Mouse (Mus musculus): ENCODE measurements at regions not wholly inside any gene's neighbourhood (a gene's known extent, or its start where the extent isn't known, plus 50 kb on each side); places are given as distances from the start of the nearest gene placed in this dataset.

- intact Hi-C loops (cut with DNase I), result no loop called here
- peak; percentile 87 for DNase-seq
These were observed 195.7 kb downstream of the Rgs3 start for GRCm38 (mm10) chr4:62755237-62755900.

DNA sequence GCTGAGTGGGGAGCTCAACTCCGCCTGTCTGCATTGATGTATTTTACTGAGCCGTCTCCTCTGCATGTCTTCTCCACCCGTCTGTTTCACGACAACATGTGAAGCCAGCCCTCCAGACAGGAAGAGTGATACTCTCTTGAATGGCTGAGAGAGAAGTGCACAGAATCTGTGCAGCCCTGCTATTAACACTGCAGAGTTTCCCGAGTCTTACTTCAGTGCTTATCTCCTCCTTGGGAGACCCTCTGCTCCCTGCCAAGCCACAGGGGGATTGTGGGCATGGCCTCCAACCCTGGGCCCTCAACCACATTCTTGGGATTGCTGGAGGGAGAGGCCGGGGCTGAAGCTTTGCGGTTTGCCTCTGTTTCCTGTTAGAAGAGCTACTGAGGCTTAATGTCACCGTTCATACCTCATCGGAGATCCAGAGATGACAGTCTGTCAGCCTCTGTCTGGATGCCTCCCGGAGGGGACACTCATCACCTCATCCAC, 197.1 kb downstream of the Rgs3 start:
- no peak for DNase-seq
- intact Hi-C loops (cut with DNase I), result no loop called here

GRCm38 (mm10) chr4:62760748-62761604, 201.3 kb downstream of the Rgs3 start:
- DNase-seq, result peak; percentile 21
- intact Hi-C loops (cut with DNase I), result loop anchor here (5.0 kb wide), 1 partner anchor 199 kb away; no protein-coding TSS in a partner anchor

GRCm38 (mm10) chr4:62761672-62762071, 202.0 kb downstream of the Rgs3 start:
- intact Hi-C loops (cut with DNase I), result loop anchor here (1.0 to 5.0 kb wide), 2 partner anchors 64 to 199 kb away; no protein-coding TSS in a partner anchor
- DNase-seq, result peak; percentile 90

DNA sequence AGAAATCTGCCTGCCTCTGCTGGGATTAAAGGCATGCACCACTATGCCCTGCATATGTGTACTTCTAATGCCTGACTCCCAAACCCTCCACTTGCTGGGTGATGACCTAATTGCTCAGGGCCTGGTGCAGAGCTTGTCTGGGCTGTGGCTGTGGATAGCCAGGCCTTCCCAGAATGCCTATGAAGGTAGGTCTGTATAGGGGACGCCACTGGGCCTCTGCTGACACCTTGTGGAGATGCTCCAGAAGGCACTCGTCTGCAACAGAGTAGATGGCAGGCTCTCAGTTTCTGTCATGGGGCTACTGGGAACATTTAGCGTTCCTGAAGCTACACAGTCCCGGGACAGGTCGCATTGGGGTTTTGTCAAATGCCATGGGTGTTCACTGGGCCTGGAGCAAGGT, 201.4 kb upstream of the Zfp618 start:
- DNase-seq, result peak; percentile 86
- intact Hi-C loops (cut with DNase I), result loop anchor here (5.0 kb wide), 1 partner anchor 202 kb away; no protein-coding TSS in a partner anchor

- intact Hi-C loops (cut with DNase I), result no loop called here
These were observed 195.7 kb upstream of the Zfp618 start for GRCm38 (mm10) chr4:62769469-62770234.

GRCm38 (mm10) chr4:62775005-62775609, 190.3 kb upstream of the Zfp618 start:
- intact Hi-C loops (cut with DNase I), result no loop called here

More at GRCm38 (mm10) chr4:62769469-62770234, 195.7 kb upstream of the Zfp618 start:
- no peak for DNase-seq

DNA sequence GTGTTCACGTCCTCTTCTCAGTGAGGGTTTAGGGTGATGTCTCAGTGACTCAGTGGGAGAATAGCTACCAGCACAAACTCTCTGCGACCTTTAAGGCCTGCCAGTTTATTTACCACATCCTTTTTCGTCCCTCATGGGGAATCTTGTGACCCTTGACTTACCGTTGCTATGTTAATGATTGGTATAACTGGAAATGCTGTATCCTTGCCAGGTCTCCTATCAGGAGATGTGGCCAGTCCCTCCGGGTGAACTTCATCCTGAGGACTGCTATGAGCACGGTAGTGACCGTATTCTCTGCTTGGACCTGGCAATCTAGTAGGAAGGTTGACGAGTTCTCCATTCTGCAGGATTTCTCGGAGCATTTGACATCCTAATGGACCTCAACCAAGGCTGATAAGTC, 188.5 kb upstream of the Zfp618 start:
- no peak for DNase-seq
- intact Hi-C loops (cut with DNase I), result no loop called here

More at GRCm38 (mm10) chr4:62775005-62775609, 190.3 kb upstream of the Zfp618 start:
- no peak for DNase-seq

DNA sequence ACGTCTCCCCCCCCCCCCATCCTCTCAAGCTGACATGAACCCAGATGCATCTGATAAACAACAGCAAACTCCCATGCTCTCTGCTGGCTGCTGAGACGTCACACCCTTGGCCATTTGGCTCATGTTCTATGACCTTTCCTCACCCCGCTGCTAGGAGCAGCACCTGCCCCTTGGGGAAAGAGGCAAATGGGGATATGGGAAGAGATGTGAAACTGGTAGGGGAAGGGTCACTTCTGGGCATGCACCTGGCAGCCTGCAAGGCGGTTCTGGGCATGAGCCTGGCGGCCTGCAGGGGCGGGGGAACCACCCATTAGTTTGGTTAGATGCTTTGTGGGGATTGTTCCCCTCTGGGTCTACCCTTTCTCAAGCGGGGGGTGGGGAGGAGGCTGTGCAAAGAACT, 187.9 kb upstream of the Zfp618 start:
- DNase-seq, result no peak
- intact Hi-C loops (cut with DNase I), result no loop called here

DNA sequence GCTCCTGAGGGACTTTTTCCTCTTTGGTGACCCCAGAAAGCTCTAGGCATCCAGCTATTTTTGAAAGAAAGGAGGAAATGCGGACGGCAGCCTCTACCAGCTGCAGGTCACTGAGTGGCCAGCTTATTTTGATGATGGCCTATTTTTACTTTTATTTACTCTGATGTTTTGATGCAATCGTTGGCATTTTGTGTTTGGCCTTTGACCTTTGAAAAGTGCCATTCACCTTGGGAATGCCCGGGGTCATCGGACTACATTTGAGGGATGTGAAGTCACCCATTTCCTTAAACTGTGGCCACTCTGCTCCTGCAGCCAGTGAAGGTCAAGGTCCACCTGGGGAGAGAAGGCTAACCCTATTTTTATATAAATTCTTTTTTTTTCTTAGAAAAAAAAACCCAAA, 186.8 kb upstream of the Zfp618 start:
- DNase-seq, result no peak
- intact Hi-C loops (cut with DNase I), result no loop called here

DNA sequence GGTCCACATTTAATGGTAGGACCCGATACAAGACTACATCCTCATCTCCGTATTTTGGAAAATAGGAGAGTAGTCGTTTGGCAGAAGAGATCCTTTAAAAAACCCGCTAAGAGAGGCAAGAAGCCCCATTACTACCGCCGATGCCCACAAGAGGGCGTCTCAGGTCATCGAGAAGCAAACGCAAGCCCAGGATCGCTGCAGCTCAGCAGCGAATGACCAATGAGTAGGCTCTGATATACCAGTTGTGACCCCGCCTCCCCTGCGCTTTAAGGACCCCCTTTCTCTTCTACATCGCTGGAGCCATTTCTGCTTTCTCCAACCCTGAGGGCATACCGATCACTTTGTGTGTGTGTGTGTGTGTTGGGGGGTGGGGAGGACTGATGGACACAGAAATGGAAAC, 185.0 kb upstream of the Zfp618 start:
- peak; percentile 95 for DNase-seq
- intact Hi-C loops (cut with DNase I), result loop anchor here (5.0 to 10.0 kb wide), 2 partner anchors 184 to 337 kb away; partner anchors contain the start of gene Zfp618

- intact Hi-C loops (cut with DNase I), result loop anchor here (5.0 to 10.0 kb wide), 2 partner anchors 184 to 336 kb away; partner anchors contain the start of gene Zfp618
- no peak for DNase-seq
These were observed 184.5 kb upstream of the Zfp618 start for GRCm38 (mm10) chr4:62780837-62781236.

DNA sequence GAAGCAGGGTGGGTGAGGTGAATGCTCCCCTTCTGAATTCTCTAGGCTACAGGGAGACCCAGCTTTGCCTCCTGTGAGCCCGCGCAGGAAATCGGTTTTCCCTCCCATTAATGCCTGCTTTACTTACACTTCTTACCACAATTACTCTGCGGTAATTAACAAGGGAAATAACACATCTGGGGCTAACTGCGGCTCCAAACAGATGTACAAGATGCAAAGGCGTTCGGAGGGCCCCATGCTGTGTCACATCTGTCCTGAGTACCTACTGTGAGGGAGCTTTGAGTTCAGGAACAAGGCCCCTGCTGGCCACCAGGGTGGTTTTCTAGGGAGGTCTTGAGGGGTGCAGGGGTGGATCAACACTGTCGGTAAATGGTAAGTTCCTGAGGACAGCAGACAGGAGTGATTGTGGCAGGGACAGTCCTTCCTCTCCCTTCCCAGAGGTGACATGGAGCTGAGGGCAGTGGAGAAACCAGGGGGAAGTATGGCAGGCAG, 184.0 kb upstream of the Zfp618 start:
- intact Hi-C loops (cut with DNase I), result loop anchor here (5.0 to 10.0 kb wide), 2 partner anchors 183 to 336 kb away; partner anchors contain the start of gene Zfp618
- DNase-seq, result no peak

DNA sequence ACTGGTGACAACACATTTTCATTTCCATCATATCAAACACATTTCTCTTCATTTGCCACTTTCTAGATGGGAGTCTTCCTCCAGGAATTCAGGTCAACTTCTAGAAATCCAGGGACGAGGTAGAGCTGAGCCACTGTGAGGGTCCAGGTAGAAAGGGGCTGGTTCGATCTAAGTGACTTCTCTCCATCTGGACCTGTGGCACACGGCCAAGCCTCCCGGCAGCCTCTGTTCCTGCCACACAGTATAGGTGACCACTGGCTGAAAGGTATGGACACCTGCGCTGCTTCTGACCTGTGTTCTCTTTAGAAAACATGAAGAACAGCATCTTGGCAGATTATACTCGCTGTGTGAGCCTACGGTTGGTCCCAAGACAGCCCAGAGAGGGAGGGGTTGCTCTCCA, 179.7 kb upstream of the Zfp618 start:
- peak; percentile 44 for DNase-seq
- intact Hi-C loops (cut with DNase I), result loop anchor here (10.0 kb wide), 1 partner anchor 179 kb away; the partner anchor contains the start of gene Zfp618

DNA sequence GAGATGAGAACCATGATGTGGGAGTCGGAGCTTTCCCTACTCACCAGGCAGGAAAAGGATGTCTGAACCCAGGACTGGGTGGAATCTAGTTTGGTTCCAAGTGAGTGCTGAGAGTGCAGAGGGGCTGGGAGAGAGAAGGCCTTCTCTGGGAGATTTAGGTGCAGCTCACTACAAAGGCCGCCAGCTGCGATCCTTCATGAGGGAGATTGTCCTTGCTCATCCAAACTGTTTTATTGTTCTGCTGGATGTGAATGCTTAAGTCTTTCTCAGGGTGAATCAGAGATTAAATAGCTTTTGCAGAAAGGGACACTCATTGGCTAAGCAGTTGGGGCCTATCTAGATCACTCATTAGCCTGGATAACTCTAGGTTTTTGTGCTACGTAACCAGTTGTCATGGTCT, 175.7 kb upstream of the Zfp618 start:
- intact Hi-C loops (cut with DNase I), result loop anchor here (10.0 kb wide), 1 partner anchor 175 kb away; the partner anchor contains the start of gene Zfp618
- no peak for DNase-seq

DNA sequence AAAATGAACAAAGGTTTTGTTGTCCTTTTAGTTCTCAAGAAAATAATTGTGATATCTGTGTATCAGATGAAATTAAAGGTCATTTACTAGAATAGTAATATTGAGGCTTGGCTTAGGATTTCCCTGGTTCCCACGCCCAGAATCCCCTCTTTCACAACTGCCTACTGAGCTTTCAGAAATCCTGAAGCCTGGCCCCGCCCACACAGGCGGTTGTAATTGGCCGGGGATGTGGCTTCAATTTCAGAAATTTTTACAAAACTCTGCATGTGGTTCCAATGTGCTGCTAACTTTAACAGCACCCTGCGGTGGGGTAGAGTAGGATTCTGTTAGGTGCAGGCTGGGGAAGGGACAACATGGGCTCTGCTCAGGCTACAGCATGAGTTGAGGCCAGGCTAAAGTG, 171.8 kb upstream of the Zfp618 start:
- intact Hi-C loops (cut with DNase I), result no loop called here
- DNase-seq, result no peak

DNA sequence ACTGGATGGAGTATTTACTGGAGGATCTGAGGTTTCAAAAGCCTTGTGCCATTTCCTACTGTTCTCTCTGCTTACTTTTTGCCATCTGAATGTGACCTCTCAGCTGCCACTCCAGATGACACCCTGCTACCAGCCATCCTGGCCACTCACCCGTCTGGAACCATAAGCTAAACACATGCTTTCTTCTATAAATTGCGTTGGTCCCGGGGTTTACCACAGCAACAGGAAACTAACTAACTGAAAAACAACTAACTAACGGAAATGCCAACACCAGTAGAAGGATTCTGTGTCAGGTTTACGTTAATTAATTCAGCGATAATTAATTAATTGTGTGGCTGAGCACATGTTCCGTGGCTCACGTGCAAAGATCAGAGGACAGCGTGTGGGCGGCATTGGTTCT, 169.8 kb upstream of the Zfp618 start:
- intact Hi-C loops (cut with DNase I), result no loop called here
- DNase-seq, result no peak

- intact Hi-C loops (cut with DNase I), result no loop called here
- DNase-seq, result no peak
These were observed 165.4 kb upstream of the Zfp618 start for GRCm38 (mm10) chr4:62799923-62800322.

DNA sequence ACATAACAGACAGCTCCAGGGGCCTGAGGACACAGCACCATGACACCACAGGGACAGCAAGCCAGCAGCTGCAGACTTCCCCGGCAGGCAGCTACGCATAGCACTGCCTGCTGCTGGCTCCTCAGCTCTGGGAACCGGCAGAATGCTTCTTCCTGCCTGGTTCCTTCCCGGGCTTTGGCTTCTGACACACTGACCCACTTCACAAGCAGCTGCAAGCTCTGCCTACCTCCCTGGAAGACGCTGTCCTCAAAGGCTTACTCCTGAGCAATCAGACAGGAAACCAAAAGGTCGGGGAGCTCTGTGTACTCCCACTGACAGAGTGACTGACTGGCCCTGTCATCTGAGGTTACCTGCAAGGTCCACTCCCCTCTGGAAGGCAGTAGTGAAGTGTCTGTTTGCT, 159.5 kb upstream of the Zfp618 start:
- no peak for DNase-seq
- intact Hi-C loops (cut with DNase I), result no loop called here

DNA sequence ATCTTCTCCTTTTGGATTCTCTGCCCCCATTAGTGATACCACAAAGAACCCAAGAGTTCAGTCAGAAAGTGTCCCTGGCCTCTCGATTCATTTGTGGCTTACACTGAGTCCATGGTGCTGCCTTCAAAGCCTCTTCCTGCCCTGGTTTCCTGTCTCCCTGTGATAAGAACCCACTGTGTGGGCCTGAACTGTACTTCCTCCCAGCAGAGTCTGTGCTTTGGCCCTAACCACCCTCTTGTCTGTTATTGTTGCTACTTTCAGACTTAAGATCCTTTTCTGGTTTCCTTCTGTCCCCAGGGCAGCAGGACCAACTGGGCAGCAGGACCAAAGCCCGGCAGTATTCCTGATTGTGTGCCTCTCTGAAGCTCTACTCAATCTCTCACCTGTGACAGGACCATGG, 158.6 kb upstream of the Zfp618 start:
- intact Hi-C loops (cut with DNase I), result no loop called here
- no peak for DNase-seq

Data from left cerebral cortex, postnatal 4 days (tissue).